Mouse (Mus musculus) heart, adult 2 months (tissue): ENCODE data around the gene Slc1a5.

ENCODE experiments used
- CTCF ChIP-seq: fragments of 200-600 bp; IDR thresholded peaks from 2 replicates; pipeline ENCODE4 v1.8.1; 2022; ENCODE audit warnings: antibody characterized with exemption, mild to moderate bottlenecking, moderate library complexity
- POLR2A ChIP-seq: fragments of 200-500 bp; IDR thresholded peaks from 2 replicates; pipeline ENCODE4 v1.6.1; 2011; ENCODE audit warnings: mild to moderate bottlenecking, low read depth, low read length, control low read depth; ENCODE audit not compliant: insufficient read depth

DNA sequence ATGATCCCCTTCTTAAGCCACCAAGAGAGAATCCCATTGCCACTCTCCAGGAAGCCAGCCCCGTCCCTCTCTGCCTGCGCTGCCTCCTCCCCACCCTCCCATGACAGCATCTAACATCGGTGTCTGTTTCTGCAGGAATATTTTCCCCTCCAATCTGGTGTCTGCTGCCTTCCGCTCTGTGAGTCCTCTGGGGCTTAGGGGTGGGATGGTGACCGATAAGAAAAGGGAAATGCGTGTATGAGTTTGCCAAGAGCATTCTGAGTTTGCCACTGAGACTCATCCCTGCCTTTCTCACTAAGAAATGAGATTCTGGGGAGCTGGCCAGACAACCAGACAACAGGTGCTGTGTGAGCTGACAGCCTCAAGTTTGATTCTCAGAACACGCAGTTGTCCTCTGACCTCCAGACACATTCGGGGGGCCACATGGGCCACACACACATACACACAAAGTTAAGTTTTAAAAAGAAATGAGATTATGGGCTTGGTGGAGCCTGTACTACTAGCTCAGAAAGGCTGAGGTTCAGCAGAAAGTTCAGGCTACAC lies 4.5 kb downstream of the Slc1a5 start:
- TF ChIP-seq POLR2A (no peak), CTCF (no peak)
